Mouse (Mus musculus) cerebellum, postnatal 10 days (tissue): ENCODE measurements around the gene Ndufab1.

ENCODE experiments used
- DNase-seq, 2 experiments: peaks; one replicate each; pipeline ENCODE4 v3.0.0; 2021; ENCODE audit warnings: mixed read lengths in 2 of 2

Gene Ndufab1

GRCm38 (mm10) chr7:122101747-122102244 is at the start of gene Ndufab1:
Ndufab1 (minus strand) TSS chr7:122101886.
- DNase-seq = peak; percentile 92 to 94

- no peak for DNase-seq
Observed at GRCm38 (mm10) chr7:122140991-122141390, 39.3 kb upstream of the Ndufab1 start.

- no peak for DNase-seq
Observed at GRCm38 (mm10) chr7:122138190-122138589, 36.5 kb upstream of the Ndufab1 start.

GRCm38 (mm10) chr7:122137071-122137470 is 35.4 kb upstream of the Ndufab1 start:
- no peak for DNase-seq

GRCm38 (mm10) chr7:122135070-122135469 is 33.4 kb upstream of the Ndufab1 start:
- DNase-seq = peak; percentile 13 to 39

- no peak for DNase-seq
Observed at GRCm38 (mm10) chr7:122133338-122133625, 31.6 kb upstream of the Ndufab1 start.

GRCm38 (mm10) chr7:122132497-122133337 is 31.0 kb upstream of the Ndufab1 start, which contains the start of the genes Palb2 and Dctn5:
Palb2 (minus strand) TSS chr7:122132985.
Dctn5 (plus strand) TSS chr7:122133041.
- peak; percentile 97 to 98 for DNase-seq

GRCm38 (mm10) chr7:122131834-122132233 is 30.1 kb upstream of the Ndufab1 start:
- no peak for DNase-seq

GRCm38 (mm10) chr7:122126946-122127345 is 25.3 kb upstream of the Ndufab1 start:
- no peak for DNase-seq

- peak; percentile 5 to 14 for DNase-seq
Observed at GRCm38 (mm10) chr7:122125636-122126035, 23.9 kb upstream of the Ndufab1 start.

- DNase-seq = no peak
Observed at GRCm38 (mm10) chr7:122123518-122123917, 21.8 kb upstream of the Ndufab1 start.

GRCm38 (mm10) chr7:122108206-122108605 is 6.5 kb upstream of the Ndufab1 start:
- no peak for DNase-seq

- DNase-seq = peak; percentile 13 to 77
Observed at GRCm38 (mm10) chr7:122101014-122101746, 506 bp downstream of the Ndufab1 start.

- peak; percentile 57 to 69 for DNase-seq
Observed at GRCm38 (mm10) chr7:122099222-122099621, 2.5 kb downstream of the Ndufab1 start.

GRCm38 (mm10) chr7:122098009-122098408 is 3.7 kb downstream of the Ndufab1 start:
- no peak for DNase-seq

- no peak for DNase-seq
Observed at GRCm38 (mm10) chr7:122094564-122095330, 6.9 kb downstream of the Ndufab1 start.

GRCm38 (mm10) chr7:122087195-122087982 is 14.3 kb downstream of the Ndufab1 start:
- no peak for DNase-seq

- DNase-seq = no peak
Observed at GRCm38 (mm10) chr7:122081071-122081470, 20.6 kb downstream of the Ndufab1 start.

- no peak for DNase-seq
Observed at GRCm38 (mm10) chr7:122079798-122080554, 21.7 kb downstream of the Ndufab1 start.

- DNase-seq = no peak
Observed at GRCm38 (mm10) chr7:122074374-122074773, 27.3 kb downstream of the Ndufab1 start.
